Mouse (Mus musculus) ovary, postnatal 14 days (tissue): Measurements from ENCODE around the gene Ifrd2.
A peak's percentile ranks its signal among the peaks of the same experiment; 100 is the strongest.

Experiments
- DNase-seq: peaks from one replicate; pipeline ENCODE4 v3.0.0; 2022; ENCODE audit warnings: low spot score

Gene Ifrd2

DNA sequence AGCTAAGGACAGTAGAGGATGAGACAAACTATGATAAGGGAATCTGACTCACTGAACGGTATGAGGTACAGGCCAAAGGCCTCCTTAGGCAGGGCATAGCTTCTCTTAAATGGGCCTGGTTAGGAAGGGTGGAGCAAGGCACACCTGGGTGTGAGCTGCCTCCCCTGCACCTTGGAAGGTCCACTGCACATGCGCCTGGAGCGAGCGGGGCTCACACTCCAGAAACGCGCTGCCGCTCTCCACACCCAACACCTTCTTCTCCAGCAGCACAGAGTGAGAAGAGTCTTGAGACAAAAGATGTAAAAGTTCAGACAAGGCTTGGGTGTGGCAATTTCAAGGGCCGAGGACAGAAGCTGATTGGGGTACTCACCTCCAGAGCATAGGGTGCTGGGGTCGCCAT, 12.0 kb downstream of the Ifrd2 start:
- no peak for DNase-seq

- no peak for DNase-seq
Observed at GRCm38 (mm10) chr9:107599842-107600241, 12.4 kb downstream of the Ifrd2 start.

GRCm38 (mm10) chr9:107600745-107601144, 13.3 kb downstream of the Ifrd2 start:
- DNase-seq: no peak

DNA sequence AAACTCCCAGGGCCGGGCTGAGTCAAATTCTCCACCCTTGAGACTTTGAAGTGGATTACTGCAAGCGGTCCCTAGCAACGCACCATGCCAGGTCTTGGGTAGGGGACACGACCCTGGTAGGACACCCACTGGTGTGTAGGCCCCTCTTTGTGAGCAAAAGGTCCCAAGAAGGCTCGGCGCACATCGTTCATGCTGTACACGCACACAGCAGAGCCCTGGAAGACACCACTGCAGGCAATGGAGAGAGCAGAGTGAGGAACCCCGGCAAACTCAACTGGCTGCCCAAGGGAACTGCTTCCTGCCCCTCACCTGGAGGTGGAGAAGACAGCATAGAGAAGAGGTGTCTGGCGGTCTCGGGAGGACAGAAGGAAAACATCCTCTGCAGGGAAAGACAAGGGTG, 13.8 kb downstream of the Ifrd2 start:
- DNase-seq: no peak

DNA sequence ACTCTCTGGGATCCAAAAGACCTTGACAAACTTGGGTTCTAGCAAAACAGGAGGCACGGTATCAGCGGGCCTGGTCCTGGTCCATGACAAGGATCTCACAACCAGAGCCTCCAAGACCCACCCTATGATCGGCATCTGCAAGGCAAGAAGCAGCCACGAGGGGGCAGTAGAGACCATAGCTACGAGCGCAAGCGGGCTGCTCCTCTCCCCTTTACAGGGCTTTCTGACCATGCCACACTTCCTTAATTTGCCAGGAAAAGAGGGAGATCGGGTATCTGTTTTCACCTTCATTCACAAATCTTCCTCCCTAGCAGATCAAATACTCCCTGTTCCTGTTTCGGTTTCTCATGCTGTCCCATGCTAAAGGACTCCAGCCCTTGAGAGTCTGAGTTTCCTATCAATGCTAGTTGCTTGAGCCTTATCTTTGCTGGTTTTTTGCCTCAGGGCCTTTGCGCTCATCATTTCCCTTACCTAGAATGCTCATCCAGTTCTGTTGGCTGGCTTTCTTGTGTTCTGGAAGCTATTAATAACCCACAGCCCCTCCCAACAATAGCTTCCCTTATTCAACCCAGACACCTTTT, 14.7 kb downstream of the Ifrd2 start:
- peak; percentile 97 for DNase-seq

DNA sequence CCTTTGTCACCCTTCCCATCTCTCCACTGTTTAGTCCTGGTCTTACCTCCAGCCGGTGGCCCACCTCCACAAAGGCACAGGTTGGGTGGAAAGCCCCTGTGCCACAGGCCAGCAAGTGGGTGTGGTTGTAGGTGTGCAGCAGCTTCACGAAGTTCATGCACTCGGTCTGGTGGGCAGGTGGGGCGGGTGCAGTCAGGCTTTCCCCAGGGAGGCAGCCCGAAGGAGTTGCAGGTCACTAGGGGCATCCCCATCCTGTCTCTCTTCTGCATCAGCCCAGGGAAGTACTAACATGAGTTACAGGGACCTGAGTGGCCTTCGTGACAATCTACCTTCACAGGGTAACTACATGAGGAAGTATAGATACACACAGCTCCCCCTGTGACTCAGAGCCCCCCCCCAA, 15.8 kb downstream of the Ifrd2 start:
- DNase-seq: no peak

DNA sequence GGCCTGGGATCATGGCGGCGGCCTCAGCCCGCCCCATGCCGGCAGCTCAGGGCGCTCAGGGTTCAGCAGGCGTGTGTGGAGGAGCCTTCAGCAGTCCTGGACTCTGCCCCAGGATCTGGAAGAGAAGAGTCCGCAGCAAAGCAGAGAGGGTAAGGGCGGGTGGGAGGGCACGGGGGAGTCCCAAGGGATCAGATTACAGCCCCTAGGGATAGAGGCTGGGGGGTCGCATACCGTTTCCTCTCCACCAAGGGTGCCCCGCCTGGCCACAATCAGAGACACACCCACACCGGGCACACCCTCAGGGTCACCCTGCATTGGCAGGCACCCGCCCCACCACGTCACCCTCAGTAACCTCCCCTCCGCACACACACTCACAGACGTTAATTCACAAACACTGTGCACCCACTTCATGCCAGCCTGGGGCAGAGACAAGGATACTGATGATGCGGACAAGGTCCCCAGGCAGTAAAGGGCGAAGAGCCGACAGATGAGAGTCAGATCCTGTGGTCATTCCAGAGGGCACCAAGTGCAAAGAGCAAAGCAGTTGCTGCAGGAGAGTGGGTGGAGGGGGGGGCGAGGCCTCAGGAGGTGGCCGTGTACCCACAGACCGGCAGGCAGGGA, 17.7 kb downstream of the Ifrd2 start:
- no peak for DNase-seq

DNA sequence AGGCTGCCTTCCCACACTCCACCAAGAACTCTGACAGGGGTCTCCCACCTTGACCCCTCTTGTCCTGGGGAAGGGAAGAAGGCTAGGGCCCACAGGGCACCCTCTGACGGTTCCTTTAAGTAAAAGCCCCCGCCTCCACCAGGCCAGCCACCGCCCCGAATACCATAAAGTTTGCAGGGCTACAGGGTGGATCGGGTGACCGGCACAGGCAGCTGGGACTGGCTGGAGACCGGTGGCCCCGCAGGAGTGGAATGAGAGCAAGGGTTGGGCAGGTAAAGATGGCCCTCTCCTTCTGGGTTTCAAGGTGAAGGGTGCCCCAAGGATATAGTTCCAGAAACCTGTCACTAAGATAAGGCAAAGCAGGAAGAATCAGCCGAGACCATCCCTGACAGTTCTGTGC, 19.1 kb downstream of the Ifrd2 start:
- DNase-seq: no peak

GRCm38 (mm10) chr9:107607036-107607435, 19.6 kb downstream of the Ifrd2 start:
- no peak for DNase-seq

DNA sequence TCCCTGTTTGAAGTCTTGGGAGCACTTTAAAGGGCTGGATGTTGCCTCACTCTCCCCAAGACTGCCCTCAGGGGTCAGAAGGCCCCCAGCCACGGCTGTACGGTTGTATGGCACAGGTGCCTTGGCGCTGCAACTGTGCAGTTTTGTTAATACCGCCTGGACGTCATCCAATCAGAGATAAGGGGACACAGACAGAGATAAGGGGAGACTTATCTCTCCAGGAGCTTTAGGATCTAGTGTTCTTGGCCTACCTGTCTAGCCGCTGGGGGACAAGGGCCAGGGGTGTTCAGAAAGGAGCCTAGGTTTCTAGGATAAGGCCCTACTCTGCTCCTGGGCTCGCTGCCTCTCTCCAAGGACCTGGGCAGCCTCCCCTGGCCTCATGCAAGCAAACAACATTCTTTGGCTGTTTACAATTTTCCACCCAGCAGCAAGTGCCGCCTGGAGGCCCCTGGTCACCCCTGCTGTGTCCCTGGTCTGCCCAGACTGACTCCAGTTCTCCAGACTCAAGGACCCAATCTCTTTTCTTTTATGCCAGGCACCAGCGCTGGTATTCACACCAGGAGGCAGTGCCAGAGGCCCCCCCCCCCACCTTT, 20.3 kb downstream of the Ifrd2 start:
- DNase-seq: no peak

DNA sequence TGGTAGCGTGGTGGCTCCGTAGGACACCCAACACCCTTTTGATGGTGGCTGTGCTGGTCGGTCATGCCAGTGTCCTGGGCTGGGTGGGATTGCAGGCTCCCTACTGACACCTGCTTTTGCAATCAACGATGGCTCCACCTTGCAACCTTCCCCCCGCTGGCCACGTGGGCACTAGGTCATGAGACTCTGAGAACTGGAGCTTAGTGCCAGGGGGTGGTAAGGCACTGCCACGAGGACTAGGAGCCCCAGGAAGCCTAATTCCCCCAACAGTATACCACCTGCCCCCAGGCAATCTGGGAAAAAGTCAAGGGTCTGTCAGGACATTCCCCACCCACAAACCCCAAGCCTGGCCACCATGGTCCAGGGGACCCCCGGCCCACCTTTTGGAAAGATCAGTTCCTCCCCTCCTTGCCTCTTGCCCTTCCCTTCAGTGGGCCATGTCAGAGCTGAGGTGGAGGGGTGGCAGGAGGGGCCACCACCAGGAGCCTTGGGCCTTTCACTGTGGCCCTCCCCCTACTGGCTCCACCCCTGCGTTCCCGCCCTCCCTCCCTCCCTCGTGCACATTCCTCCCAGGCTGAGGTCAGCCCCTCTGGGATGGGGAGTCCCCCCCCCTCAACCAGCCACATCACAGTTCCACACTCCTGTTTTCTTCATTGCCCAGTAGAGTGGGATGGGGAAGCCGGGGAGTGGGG, 21.4 kb downstream of the Ifrd2 start, which contains the start of gene Sema3b:
Gene Sema3b (minus strand): TSS at position 489 of the 692 bp plus-strand sequence.
- DNase-seq: no peak

DNA sequence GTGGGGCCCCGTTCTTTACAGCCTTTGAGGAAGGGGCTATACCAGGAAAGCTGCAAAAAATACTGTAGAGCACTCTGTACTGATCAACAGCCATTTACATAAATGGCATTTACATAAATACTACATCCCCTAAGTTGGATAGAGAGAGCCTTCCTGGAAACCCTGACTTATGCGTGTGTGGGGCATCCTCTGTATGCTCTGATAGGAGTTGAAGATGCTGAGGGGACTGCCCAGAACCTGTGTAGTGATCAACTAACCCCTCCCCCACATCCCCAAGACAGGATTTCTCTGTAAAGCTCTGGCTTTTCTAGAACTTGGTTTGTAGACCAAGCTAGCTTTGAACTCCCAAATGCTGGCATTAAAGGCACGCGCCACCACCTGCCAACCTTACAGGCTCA, 22.0 kb downstream of the Ifrd2 start:
- DNase-seq: no peak

GRCm38 (mm10) chr9:107611456-107612190, 24.2 kb downstream of the Ifrd2 start:
- DNase-seq: no peak

- peak; percentile 98 for DNase-seq
Observed at GRCm38 (mm10) chr9:107612191-107612944, 24.9 kb downstream of the Ifrd2 start.

DNA sequence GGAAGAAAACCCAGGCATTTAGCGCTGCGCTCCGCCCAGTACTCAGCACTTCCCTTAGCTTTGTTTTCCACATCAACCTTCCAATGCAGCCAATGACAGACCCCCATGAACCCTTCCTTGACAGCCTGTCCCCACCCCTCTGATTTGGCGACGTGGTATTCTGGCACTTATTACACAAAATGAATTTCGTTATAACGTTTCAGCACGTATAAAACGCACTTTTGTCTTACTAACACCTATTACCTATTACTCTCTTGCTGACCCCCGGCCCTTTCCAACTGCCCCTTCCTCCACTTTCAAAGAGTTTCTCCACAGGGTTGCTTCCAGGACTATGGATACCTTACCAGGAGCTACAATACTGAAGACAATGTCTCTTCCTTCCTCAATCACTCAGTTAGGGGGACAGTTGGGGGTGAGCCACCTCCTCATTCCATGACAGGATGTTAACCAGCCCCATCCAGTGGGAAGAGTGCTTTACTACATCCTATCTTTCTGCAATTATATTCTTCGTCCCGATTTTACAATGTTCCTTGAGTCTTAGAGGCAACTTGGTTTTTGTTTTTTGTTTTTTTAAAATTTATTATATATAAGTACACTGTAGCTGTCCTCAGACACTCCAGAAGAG, 25.6 kb downstream of the Ifrd2 start:
- no peak for DNase-seq

- no peak for DNase-seq
Observed at GRCm38 (mm10) chr9:107615035-107615434, 27.6 kb downstream of the Ifrd2 start.

GRCm38 (mm10) chr9:107617461-107617860, 30.0 kb downstream of the Ifrd2 start:
- DNase-seq: no peak

- DNase-seq: no peak
Observed at GRCm38 (mm10) chr9:107618098-107618497, 30.7 kb downstream of the Ifrd2 start.

GRCm38 (mm10) chr9:107618778-107619545, 31.5 kb downstream of the Ifrd2 start:
- DNase-seq: no peak

DNA sequence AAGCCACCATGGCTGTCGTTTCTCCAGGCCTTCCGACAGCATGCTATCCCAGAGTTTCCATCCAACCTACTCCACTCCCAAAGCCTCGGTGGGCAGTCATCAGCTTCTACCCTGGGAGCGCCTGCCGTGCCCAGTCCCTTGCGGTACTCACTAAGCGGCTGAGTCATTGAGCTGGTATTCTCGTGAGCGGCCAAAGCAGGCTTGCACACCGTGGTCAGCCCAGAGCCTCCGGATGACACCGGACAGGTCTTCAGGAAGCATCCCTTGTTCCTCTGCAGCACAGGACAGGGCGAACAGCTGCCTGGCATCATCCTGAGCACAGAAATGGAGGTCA, 32.1 kb downstream of the Ifrd2 start:
- no peak for DNase-seq

GRCm38 (mm10) chr9:107620954-107621353, 33.5 kb downstream of the Ifrd2 start:
- DNase-seq: no peak
